Mouse (Mus musculus): ENCODE results near the gene Ech1. TPM values are rescaled to one million over a fixed set of nuclear protein-coding genes. Genes with fewer than 3 reads are reported as not detected.
A peak's percentile ranks its signal among the peaks of the same experiment; 100 is the strongest.

Gene Ech1
- total and polyA plus RNA-seq, 2 experiments from 2014 or later = 88.3 to 101 TPM

GRCm38 (mm10) chr7:28794496-28794895 lies 30.5 kb upstream of the Ech1 start:
- 74% methylated on average over 3 of the region's 3 CpGs for WGBS
- no peak for ATAC-seq
- DNase-seq = no peak

GRCm38 (mm10) chr7:28795832-28796231 lies 29.2 kb upstream of the Ech1 start:
- H3K27ac ChIP-seq (ENCODE audit: low read depth, low read length) = no peak overlapping the region
- no peak overlapping the region for H3K4me3 ChIP-seq (ENCODE audit: low read depth, low read length)
- H3K4me1 ChIP-seq (ENCODE audit: insufficient read depth) = no peaks in the 10 kb centered on the region; the same call in 1 of the 2 replicates
- DNase-seq (no peak), ATAC-seq (no peak)
- H3K4me2 ChIP-seq (ENCODE audit: low read depth) = no peak overlapping the region
- 86% methylated on average over 15 of the region's 15 CpGs for WGBS
- H3K36me3 ChIP-seq (ENCODE audit: insufficient read depth) = no peaks in the 10 kb centered on the region
- H3K9me3 ChIP-seq (ENCODE audit: low read length) = no peaks in the 10 kb centered on the region
- no peak for TF ChIP-seq CTCF (IDR thresholded peaks at IDR 0.05; ENCODE audit: low read depth)
- H3K9ac ChIP-seq = no peak overlapping the region
- H3K27me3 ChIP-seq (ENCODE audit: insufficient read depth, low read length) = no peaks in the 10 kb centered on the region

More at GRCm38 (mm10) chr7:28794496-28794895, 30.5 kb upstream of the Ech1 start:
- Histone ChIP-seq H3K36me3 (ENCODE audit: insufficient read depth) (no peaks in the 10 kb centered on the region), H3K4me3 (ENCODE audit: low read depth, low read length) (no peak overlapping the region), H3K4me1 (ENCODE audit: insufficient read depth) (no peaks in the 10 kb centered on the region; the same call in 1 of the 2 replicates), H3K9ac (no peak overlapping the region), H3K9me3 (ENCODE audit: low read length) (no peaks in the 10 kb centered on the region), H3K4me2 (ENCODE audit: low read depth) (no peak overlapping the region), H3K27ac (ENCODE audit: low read depth, low read length) (no peak overlapping the region), H3K27me3 (ENCODE audit: insufficient read depth, low read length) (no peaks in the 10 kb centered on the region)
- TF ChIP-seq CTCF (IDR thresholded peaks at IDR 0.05; ENCODE audit: low read depth) = no peak

- 13% methylated on average over 32 of the region's 32 CpGs for WGBS
- ATAC-seq (peak; percentile 86), DNase-seq (peak; percentile 75)
- H3K27me3 ChIP-seq (ENCODE audit: insufficient read depth, low read length) = no peaks in the 10 kb centered on the region
- no peaks in the 10 kb centered on the region; the same call in 1 of the 2 replicates for H3K4me1 ChIP-seq (ENCODE audit: insufficient read depth)
- peak overlapping the region; percentile 28; the same call in 1 of the 2 replicates for H3K9ac ChIP-seq
- TF ChIP-seq CTCF (IDR thresholded peaks at IDR 0.05; ENCODE audit: low read depth) = peak; percentile 96
- peak overlapping the region; percentile 34 for H3K4me2 ChIP-seq (ENCODE audit: low read depth)
- no peaks in the 10 kb centered on the region for H3K9me3 ChIP-seq (ENCODE audit: low read length)
- H3K36me3 ChIP-seq (ENCODE audit: insufficient read depth) = no peaks in the 10 kb centered on the region
- no peak overlapping the region for H3K27ac ChIP-seq (ENCODE audit: low read depth, low read length)
- H3K4me3 ChIP-seq (ENCODE audit: low read depth, low read length) = 0 out of 2 replicates have a peak overlapping the region, but pooled peaks have one; percentile 4
Observed at GRCm38 (mm10) chr7:28796562-28796975, 28.4 kb upstream of the Ech1 start.

GRCm38 (mm10) chr7:28799994-28800393 lies 25.0 kb upstream of the Ech1 start:
- ATAC-seq (no peak), DNase-seq (no peak)

GRCm38 (mm10) chr7:28801451-28801850 lies 23.6 kb upstream of the Ech1 start:
- no peak overlapping the region for H3K9ac ChIP-seq
- no peak for TF ChIP-seq CTCF (IDR thresholded peaks at IDR 0.05; ENCODE audit: low read depth)
- no peaks in the 10 kb centered on the region for H3K9me3 ChIP-seq (ENCODE audit: low read length)
- H3K4me2 ChIP-seq (ENCODE audit: low read depth) = no peak overlapping the region
- peaks cover 5% of the 10 kb centered on the region; the same call in 1 of the 2 replicates for H3K4me1 ChIP-seq (ENCODE audit: insufficient read depth)
- H3K27me3 ChIP-seq (ENCODE audit: insufficient read depth, low read length) = no peaks in the 10 kb centered on the region
- no peak overlapping the region for H3K4me3 ChIP-seq (ENCODE audit: low read depth, low read length)
- no peaks in the 10 kb centered on the region for H3K36me3 ChIP-seq (ENCODE audit: insufficient read depth)
- ATAC-seq = no peak
- no peak for DNase-seq
- H3K27ac ChIP-seq (ENCODE audit: low read depth, low read length) = no peak overlapping the region
- 52% methylated on average over 3 of the region's 3 CpGs for WGBS

More at GRCm38 (mm10) chr7:28799994-28800393, 25.0 kb upstream of the Ech1 start:
- Histone ChIP-seq H3K9ac (no peak overlapping the region), H3K27ac (ENCODE audit: low read depth, low read length) (no peak overlapping the region), H3K27me3 (ENCODE audit: insufficient read depth, low read length) (no peaks in the 10 kb centered on the region), H3K4me1 (ENCODE audit: insufficient read depth) (peaks cover 5% of the 10 kb centered on the region; the same call in 1 of the 2 replicates), H3K4me2 (ENCODE audit: low read depth) (no peak overlapping the region), H3K4me3 (ENCODE audit: low read depth, low read length) (no peak overlapping the region), H3K36me3 (ENCODE audit: insufficient read depth) (no peaks in the 10 kb centered on the region), H3K9me3 (ENCODE audit: low read length) (no peaks in the 10 kb centered on the region)
- TF ChIP-seq CTCF (IDR thresholded peaks at IDR 0.05; ENCODE audit: low read depth) = no peak
- WGBS = 93% methylated on average over 9 of the region's 9 CpGs

- Histone ChIP-seq H3K9ac (no peak overlapping the region), H3K27ac (ENCODE audit: low read depth, low read length) (peak overlapping the region; percentile 16; the same call in 1 of the 2 replicates), H3K4me2 (ENCODE audit: low read depth) (no peak overlapping the region), H3K9me3 (ENCODE audit: low read length) (no peaks in the 10 kb centered on the region), H3K4me1 (ENCODE audit: insufficient read depth) (peaks cover 5% of the 10 kb centered on the region; the same call in 1 of the 2 replicates), H3K27me3 (ENCODE audit: insufficient read depth, low read length) (no peaks in the 10 kb centered on the region), H3K4me3 (ENCODE audit: low read depth, low read length) (no peak overlapping the region), H3K36me3 (ENCODE audit: insufficient read depth) (no peaks in the 10 kb centered on the region)
- 16% methylated on average over 10 of the region's 10 CpGs for WGBS
- no peak for TF ChIP-seq CTCF (IDR thresholded peaks at IDR 0.05; ENCODE audit: low read depth)
- peak; percentile 35 for DNase-seq
- ATAC-seq = peak; percentile 51
Observed at GRCm38 (mm10) chr7:28801901-28802670, 22.9 kb upstream of the Ech1 start.

Measured in forebrain, postnatal 0 days (tissue).